Mouse (Mus musculus): ENCODE results near the gene Cdhr5.
"Not testable (repeated sequence)": the region's sequence is repeated elsewhere in the genome, so short reads cannot be mapped to it uniquely, and the experiment has no call there.

Gene Cdhr5

DNA sequence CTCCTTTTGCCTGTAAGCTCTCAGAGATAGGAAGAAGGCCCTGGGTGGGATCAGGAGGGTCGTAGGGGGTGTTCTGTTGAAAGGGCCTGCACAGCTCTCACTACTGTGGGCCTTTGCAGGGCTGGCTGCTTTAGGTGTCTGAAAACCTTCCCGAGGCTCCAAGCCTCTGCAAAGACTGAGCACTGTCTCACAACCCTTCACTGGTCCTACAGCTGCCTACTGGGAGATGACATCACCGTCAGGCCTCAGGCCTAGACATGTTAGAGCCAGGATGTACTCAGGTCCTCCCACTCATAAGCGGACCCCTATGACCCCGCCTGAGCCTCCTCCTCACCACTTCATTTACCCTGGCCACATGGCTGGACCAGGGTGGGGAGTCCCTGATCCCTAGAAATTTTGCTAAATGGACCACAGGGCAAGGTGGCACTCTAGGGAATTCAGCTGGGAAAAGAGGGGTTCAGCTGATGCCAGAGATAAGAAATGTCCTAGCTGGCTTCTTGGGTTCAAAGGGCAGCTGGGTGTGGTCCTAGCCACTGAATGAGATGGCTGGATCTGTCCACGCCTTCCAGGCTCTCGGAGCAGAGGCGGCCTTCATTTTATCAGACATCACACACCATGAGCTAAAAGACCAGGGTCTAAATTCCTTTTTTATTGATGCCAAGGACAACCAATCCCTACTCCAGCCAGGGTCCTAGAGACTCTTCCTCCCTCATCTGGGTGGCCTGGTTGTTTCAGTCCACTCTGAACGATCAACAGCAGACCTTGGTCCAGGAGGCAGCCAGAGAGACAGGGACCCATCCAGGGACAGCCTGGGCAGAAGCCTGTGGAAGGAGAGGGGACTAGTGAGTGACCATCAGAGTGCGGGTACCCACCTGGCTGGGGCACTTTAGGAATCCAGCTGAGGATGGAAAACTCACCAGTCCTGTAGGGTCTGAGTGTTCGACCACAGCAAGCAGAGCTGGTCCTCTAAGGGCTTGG is 1.4 kb upstream of the Cdhr5 start:
- DNase-seq = no peak

DNA sequence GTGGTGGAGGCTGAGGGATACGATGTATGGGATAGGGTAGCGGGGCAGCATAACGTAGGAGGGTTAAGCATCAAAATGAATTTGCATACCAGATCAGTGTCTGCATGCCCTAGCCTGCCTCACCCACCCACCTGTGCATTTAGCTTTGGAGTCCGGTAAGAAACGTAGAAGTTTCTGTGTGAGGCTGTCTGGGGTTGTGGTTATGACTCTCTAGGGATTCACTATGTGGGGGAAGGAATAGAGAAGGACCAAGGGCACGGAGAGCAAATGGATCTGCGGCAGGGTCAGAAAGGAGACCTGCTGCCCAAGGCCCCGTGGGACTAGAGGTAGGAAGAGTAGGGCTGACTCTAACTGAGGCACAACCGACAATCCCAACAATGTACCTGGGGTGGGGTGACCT is 1.2 kb downstream of the Cdhr5 start:
- DNase-seq = no peak

DNA sequence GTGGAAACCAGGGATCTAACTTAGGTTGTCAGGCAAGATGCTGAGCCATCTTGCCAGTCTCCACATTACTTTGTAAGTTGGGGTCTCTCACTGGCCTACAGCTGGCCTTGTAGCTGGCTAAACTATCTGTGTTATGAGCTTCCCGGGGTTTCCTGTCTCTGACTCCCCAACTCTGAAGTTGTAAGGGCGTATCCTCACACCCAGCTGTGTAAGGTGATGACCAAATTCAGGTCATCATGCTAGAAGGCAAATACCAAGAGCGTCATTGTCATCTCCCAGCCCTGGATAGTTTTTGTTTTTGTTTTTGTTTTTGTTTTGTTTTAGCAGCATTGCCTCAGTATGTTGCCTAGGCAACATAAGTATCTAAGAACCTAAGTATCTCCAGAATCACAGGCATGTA is 6.0 kb downstream of the Cdhr5 start:
- no peak for DNase-seq

DNA sequence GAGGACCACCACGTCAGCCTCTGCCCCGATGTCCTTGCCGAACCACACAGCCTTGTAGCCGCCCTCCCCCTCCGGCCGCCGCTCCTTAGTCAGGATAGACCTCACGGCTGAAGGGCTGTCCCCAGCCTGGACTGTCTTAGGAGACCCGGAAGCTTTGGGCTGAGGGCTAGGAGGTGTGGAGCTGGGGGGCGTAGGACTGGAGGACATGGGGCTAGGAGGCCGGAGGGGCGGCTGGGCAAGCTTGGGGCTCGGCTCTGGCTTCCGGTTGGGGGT is 7.4 kb downstream of the Cdhr5 start:
- no peak for DNase-seq

DNA sequence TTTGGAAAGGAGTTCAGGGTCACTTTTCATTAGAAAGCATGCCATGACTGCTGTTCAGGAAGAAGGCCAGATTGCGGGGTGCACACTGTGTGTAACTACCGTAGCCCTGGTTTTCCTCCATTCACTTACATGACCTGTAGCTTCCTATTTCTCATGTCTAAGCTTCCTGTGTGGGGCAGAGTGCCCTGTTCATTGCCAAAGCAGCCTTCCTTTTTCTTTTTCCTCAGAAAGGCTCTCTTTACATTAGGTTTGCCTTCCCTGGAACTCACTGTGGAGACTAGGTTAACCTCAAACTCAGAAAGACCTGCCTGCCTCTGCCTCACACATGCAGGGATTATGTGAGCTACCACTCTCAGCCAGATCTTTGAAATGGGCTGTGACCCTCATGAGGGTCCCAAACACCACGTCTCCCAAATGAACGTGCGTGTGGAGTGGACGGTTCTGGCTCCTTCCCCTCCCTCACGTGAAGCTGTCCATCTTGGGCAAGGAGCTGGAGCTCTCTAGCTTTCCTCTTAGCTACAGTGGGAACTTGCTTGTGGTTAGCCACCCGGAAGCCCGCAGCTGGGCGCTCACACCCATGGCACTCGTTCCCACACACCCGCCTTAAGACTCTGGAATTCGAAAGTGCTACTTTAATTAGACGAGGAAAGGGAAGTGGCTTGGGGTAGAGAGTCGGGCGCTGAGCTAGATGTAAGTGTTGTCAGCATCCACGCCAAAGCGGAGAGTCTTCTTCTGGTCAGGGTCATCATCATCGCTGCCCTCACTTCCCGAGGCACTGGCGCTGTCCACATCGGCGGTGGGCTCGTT is 7.9 kb downstream of the Cdhr5 start:
- no peak for DNase-seq

DNA sequence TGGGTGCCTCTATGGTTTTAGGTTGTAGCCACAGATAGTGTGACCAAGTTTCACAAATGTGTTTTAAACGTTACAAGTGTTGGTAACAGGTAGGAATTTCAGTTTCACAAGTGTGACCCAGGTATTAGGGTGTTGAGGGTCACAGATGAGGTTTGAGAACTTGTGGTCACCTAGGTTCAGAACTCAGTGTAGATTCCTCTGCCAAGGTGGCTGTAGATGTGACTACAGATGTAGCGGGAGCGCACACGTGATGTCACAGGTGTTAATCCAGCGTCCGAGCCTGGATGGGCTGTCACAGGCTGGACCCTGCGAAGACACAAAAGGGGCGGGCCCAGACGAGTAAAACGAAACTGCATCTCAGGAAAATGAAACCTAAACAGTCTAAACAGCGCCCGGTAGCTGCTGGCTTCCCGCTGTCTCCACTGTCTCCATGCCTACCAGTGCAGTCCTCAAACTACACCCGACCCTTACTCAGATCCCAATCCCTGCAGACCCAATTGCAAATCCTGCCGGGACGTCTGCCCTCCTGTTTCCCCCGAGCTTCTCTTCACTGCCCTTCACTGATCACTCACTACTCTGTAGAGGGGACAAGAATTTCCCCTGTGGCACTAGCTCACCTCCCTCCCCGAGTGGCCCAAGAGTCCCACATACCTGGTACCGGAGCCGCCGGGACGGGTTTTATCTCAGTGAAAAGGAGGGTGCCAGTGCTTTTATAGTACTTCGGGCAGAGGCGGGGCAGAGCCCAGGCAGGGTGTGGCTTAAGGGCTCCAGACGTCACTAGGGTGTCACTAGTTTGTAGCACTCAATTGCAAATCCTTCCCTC is 10.6 kb downstream of the Cdhr5 start, which contains the start of gene Irf7:
Irf7 (minus strand) TSS at position 743 of the 823 bp plus-strand sequence.
- peak; percentile 75 to 79 for DNase-seq

DNA sequence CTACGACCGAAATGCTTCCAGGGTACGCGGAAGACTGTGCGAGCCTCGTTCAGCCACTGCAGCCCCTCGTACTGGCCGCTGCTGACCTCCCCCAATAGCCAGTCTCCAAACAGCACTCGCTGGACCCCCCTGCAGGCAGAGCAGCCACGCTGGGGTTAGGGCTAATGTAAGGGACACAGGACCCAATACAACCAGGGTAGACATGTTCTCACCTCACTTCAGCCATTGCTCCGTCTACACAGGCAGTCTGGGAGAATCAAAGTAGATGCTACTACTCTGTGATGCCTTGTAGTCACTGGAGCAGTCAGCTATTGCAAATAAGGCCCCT is 11.2 kb downstream of the Cdhr5 start:
- no peak for DNase-seq

DNA sequence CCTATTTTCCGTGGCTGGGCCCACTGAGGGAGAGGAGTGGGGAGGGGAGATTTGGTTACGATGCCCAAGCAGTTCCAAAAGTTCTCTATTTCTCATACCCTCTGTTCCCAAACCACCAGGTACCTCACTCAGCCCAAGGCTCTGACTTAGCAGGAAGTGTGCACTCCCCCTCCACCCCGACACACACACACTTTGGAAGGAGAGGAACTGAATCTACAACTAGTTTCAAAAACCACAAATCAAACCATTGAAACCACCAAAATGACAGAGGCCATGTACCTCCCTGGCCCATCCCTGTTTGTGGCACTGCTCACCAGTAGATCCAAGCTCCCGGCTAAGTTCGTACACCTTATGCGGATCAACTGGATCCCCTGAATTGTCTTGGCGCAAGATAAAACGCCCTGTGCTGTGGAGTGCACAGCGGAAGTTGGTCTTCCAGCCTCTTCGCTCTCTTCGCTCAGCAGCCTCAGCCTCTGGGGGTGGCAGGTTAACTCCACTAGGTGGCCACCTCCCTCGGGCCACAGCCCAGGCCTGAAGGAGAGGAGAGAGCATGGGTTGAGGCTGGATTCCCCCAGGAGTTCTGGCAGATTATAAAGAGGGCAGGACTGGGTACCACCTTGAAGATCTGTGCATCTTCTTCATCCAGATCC is 11.7 kb downstream of the Cdhr5 start:
- peak; percentile 72 to 76 for DNase-seq

DNA sequence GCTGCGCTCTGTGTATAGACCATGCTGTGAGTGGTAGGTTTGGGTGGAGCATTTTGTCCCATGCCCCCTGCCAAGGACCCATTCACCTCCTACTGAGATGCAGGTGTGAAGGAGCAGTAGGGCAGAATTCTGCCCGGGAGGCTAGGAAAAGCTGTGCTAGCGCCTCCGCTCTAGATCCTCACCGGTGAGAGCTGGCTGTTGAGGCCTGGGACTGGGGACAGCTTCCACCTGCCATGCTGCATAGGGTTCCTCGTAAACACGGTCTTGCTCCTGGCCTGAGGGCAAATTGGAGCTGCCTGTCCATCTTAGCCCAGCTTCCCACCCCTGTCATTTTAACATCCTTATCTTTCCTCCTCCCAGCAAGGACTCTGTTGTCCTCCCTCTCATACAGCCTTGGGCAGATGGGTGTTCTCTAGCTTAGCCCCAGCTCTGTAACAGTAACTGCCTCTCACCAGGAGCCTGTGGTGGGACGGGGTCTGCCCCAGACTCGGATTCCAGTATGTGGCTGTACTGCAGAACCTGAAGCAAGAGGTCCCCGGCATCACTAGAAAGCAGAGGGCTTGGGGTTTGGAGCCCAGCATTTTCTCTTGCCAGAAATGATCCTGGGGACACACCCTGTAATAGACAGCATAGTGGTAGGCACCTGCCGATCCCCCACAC is 12.4 kb downstream of the Cdhr5 start:
- no peak for DNase-seq

DNA sequence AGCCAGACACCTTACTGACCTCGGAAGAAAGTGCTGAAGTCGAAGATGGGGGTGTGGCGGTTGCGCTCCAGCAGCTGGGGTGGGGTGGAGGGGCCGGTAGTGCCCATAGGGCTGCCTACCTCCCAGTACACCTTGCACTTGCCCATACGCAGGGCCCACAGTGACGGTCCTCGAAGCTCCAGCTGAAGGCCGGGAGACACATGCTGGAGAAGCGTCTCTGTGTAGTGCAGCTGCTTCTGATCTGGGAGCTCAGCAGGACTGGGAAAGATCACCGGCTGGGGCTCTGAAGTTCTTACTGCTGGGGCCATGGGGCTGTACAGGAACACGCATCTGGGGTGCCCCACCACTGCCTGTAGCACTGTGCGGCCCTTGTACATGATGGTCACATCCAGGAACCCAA is 12.9 kb downstream of the Cdhr5 start:
- no peak for DNase-seq

DNA sequence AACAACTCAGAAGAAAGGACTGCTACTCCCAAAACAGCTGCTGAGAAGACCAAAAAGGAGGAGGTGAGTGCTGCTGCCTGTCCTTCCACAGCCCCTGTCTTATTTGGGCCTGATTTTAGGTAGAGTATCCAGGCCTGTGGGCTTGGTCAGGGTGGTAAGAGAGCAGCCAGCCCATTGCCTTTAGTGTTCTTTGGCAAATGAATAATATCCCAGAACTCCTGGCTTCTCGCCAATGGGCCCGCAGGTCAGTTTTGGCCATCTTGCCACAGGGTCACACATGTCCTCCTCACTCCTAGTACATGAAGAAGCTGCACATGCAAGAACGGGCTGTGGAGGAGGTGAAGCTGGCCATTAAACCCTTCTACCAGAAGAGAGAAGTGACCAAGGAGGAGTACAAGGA is 15.1 kb downstream of the Cdhr5 start:
- DNase-seq = no peak

DNA sequence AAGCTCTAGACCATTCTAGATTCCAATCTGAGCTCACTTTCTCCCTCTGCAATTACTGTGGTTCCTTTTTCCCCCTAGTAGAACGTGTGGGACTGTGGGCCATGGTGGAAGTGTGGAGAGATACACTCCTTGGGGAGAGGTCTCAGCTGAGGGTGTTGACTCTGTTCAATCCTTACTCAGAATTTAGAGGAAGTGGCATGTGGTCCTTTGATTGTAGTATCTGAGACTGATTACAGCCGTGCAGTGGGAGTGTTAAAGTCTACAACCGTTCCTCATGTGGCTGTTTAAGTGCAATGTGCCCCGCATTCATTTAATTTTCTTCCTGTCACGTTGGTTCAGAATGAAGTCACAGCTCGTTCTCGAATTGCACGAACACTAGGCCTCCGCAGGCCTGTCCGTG is 20.4 kb downstream of the Cdhr5 start:
- DNase-seq = no peak

DNA sequence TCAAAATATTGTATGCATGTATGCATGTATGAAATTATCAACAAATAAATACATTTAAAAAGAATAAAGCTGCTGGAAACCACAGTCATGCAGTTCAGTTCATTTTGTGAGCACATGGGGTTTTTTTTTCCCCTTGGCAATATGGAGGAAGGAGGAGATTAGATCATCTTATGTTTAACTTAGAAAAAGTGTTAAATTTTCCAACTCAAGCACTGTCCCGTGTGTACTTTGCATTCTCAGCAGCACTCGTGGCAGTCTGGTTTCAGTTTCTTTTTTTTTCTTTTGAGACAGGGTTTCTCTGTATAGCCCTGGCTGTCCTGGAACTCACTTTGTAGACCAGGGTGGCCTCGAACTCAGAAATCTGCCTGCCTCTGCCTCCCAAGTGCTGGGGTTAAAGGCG is 26.1 kb downstream of the Cdhr5 start:
- DNase-seq = not testable (repeated sequence)

DNA sequence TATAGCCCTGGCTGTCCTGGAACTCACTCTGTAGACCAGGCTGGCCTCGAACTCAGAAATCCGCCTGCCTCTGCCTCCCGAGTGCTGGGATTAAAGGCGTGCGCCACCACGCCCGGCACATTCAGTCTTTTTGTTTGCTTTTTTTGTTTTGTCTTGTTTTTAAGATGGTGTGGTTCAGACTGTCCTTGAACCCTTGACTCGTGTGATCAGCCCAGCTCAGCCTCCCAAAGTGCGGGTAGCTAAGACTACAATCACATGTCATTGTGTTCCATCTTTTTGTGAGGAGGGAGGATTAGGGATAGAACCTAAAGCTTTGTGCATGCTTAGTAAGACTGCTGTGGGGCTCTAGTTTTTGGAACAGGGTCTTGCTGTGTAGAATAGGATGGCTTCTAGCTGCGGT is 45.0 kb downstream of the Cdhr5 start:
- DNase-seq = no peak

DNA sequence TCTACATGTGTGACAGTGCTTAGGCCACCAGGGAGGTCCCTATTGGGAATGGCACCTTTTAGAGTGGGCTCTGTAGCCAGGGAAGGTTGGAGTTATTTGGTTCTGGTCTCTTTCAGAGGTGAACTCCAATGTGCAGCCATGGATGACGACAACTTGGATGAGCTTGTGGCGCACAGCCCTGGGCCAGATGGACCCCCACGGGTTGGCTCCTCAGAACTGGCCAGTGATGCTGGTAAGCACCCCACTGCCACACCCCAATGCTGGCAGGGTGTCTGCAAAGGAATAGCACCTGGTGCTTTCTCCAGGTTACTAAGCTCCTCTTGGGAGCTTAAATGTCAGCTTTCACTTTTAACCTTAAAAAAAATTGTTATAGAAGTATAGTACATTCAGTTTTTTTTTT is 45.5 kb downstream of the Cdhr5 start:
- DNase-seq = no peak

DNA sequence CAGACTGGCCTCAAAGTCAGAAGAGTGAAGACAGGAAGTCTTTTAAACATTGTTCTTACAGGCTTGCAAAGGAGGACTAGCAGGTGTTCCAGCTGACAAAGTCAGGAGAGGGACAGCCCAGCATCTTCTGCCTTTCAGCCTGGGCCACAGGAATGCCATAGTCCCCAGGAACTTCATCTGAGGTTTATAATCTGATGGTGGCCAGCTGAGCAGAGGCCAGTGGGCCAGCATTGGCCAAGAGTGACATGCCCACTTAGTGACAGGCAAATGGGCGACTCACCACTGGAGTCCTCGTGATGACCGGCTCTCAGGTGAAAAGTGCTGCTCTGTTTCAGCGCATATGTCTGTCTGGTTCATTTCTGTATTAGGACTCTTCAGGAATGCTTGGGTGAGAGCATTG is 46.0 kb downstream of the Cdhr5 start:
- DNase-seq = no peak

DNA sequence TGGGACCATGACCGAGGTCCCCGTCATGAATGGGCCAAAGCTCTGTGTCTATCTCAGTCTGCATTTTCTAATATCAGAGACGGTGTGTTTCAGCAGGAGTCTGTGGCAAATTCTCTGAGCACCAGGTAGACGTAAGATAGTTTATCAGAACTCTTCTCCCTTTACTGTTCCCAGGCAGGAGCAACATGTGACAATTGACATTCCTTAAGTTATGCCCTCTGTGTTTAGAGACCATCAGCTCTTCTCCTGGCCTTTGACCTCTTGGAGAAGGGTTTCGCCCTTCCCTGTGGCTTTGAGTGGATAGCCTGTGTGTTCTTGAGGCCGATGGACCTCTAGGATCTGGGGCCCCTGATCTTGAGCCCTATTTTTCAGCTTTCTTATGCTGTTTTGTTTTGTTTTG is 46.9 kb downstream of the Cdhr5 start:
- DNase-seq = no peak

DNA sequence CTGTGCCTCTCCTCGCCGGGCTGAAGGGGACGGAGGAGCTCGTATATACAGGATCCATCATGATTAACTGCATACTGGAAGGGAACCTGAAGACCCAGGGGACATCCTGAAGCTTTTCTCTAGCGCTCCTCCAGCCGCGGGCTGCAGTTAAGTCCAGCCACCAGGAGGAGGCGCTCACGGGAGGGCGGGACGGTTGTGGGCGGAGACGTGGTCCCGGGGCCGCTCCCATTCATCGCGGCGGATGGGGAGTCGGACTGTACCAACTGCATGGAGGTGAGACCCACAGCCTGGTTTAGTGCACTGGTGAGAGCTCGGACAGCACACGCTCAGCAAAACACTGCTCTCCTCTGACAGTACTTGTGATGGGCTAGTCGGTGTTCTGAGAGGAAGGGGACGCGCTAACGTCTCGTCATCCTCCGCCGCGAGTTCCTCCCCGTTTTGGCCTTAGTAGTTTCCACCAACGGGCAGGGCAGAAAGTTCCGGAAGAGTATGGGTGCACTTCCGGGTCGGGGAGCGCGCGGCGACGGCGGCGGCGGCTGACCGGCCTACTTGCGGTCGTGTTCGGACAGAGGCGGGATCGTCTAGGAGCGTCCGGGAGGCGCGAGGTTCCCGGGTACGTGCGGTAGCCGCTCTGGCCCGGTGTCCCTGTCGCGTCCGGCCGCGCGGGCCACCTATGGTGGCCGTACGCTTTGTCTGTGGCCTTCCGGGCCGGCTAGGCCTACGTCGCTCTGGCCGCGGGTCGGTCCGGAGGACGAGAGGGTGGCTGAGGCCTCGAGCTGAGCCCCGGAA is 48.1 kb downstream of the Cdhr5 start, which contains the start of gene Phrf1:
Phrf1 (plus strand) TSS at position 506 of the 789 bp plus-strand sequence.
- DNase-seq = peak; percentile 89 to 94

DNA sequence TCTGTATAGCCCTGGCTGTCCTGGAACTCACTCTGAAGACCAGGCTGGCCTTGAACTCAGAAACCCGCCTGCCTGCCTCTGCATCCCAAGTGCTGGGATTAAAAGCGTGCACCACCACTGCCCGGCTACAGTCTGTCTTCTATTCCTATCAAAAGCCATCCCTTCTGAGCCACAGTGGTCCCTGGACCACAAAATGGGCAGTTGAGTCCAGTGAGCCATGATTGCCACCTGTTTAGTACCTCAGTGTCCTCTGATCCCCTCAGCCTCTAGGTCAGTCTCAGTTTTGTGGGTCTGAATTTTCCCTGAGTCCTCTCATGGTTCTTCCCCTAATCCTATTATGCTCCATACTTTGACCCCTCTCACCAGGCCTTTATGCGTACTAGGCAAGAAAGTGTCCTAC is 48.8 kb downstream of the Cdhr5 start:
- no peak for DNase-seq

DNA sequence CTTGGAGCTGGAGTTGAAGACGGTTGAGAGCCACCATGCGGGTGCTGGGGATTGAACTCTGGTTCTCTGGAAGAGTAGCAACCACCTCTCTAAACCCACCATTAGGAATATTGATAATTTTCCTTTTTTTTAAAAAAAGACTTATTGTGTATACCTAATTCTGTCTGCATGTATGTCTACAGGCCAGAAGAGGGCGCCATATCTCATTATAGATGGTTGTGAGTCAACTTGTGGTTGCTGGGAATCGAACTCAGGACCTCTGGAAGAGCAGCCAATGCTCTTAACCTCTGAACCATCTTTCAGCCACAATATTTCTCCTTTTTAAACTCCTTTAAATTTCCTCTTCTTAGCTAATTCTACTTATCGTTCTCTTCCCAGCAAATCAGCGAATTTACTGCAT is 50.1 kb downstream of the Cdhr5 start:
- no peak for DNase-seq

DNA sequence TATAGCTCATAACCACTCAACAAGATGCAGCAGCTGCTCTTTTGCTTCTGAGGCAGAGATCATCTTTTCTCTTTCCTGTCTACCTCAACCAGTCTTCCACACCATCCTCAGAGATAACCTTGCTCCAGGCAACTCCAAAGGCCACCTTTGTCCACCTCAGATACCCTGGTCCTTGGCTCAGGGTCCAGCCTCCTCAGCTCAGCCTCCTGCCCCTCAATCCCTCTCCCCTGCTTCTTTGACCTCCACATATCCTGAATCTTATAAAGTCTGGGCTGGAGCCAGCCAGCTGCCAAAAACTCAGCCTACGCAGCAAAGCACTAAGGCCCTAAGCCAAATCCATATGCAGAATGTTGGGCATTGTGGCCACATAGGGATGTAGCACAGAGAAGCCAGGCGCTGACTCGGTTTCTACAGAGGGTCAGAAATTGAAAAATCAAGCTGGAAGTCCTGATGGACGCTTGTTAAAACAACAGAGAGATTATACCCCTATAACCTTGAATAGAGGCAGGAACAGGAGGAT is 53.8 kb downstream of the Cdhr5 start:
- DNase-seq = no peak

Measured in thymus, postnatal 36 days (tissue).